Mouse (Mus musculus) ES-Bruce4 (cell line): Measurements from ENCODE around the gene S100a13.

Experiments used
- CTCF ChIP-seq: IDR thresholded peaks from one replicate; pipeline ENCODE4 v1.8.1; 2011; ENCODE audit warnings: low read depth, low read length
- POLR2A ChIP-seq: IDR thresholded peaks from one replicate; pipeline ENCODE4 v1.8.1; 2011; ENCODE audit warnings: low read length; ENCODE audit not compliant: insufficient read depth

GRCm38 (mm10) chr3:90490696-90491256 is 23.5 kb upstream of the S100a13 start, which contains the start of gene Snapin:
- TF ChIP-seq POLR2A (no peak), CTCF (peak; percentile 67)
